Mouse (Mus musculus): Measurements from ENCODE around the gene Cntfr.
"Not testable (repeated sequence)": the region's sequence is repeated elsewhere in the genome, so short reads cannot be mapped to it uniquely, and the experiment has no call there.

Cntfr gene

GRCm38 (mm10) chr4:41696930-41697841 is at the start of gene Cntfr:
Gene Cntfr (minus strand): TSS chr4:41697089.
- not testable (repeated sequence) for DNase-seq (ENCODE audit: low spot score)

GRCm38 (mm10) chr4:41745021-41745420 is 48.1 kb upstream of the Cntfr start:
- DNase-seq (ENCODE audit: low spot score), result no peak

- no peak for DNase-seq (ENCODE audit: low spot score)
These were observed 47.2 kb upstream of the Cntfr start for GRCm38 (mm10) chr4:41744131-41744530.

- peak; percentile 63 for DNase-seq (ENCODE audit: low spot score)
These were observed 44.3 kb upstream of the Cntfr start for GRCm38 (mm10) chr4:41741158-41741560.

GRCm38 (mm10) chr4:41740380-41741157 is 43.7 kb upstream of the Cntfr start:
- DNase-seq (ENCODE audit: low spot score), result no peak

GRCm38 (mm10) chr4:41739260-41739659 is 42.4 kb upstream of the Cntfr start:
- no peak for DNase-seq (ENCODE audit: low spot score)

- DNase-seq (ENCODE audit: low spot score), result no peak
These were observed 41.3 kb upstream of the Cntfr start for GRCm38 (mm10) chr4:41738256-41738603.

- no peak for DNase-seq (ENCODE audit: low spot score)
These were observed 40.8 kb upstream of the Cntfr start for GRCm38 (mm10) chr4:41737602-41738255.

- no peak for DNase-seq (ENCODE audit: low spot score)
These were observed 34.3 kb upstream of the Cntfr start, which contains the start of gene Arid3c for GRCm38 (mm10) chr4:41731052-41731765. Gene Arid3c (minus strand): TSS chr4:41731142.

GRCm38 (mm10) chr4:41726826-41727621 is 30.1 kb upstream of the Cntfr start:
- DNase-seq (ENCODE audit: low spot score), result no peak

- no peak for DNase-seq (ENCODE audit: low spot score)
These were observed 26.0 kb upstream of the Cntfr start, which contains the start of gene Dctn3 for GRCm38 (mm10) chr4:41722918-41723351. Gene Dctn3 (minus strand): TSS chr4:41723170.

- no peak for DNase-seq (ENCODE audit: low spot score)
These were observed 19.9 kb upstream of the Cntfr start for GRCm38 (mm10) chr4:41716834-41717233.

GRCm38 (mm10) chr4:41715596-41715995 is 18.7 kb upstream of the Cntfr start:
- no peak for DNase-seq (ENCODE audit: low spot score)

- no peak for DNase-seq (ENCODE audit: low spot score)
These were observed 18.2 kb upstream of the Cntfr start for GRCm38 (mm10) chr4:41715082-41715481.

- no peak for DNase-seq (ENCODE audit: low spot score)
These were observed 17.4 kb upstream of the Cntfr start for GRCm38 (mm10) chr4:41714276-41714675.

- peak; percentile 42 for DNase-seq (ENCODE audit: low spot score)
These were observed 16.5 kb upstream of the Cntfr start, which contains the start of gene Rpp25l for GRCm38 (mm10) chr4:41713197-41714067. Gene Rpp25l (minus strand): TSS chr4:41713534.

- no peak for DNase-seq (ENCODE audit: low spot score)
These were observed 15.7 kb upstream of the Cntfr start for GRCm38 (mm10) chr4:41712421-41713196.

- no peak for DNase-seq (ENCODE audit: low spot score)
These were observed 15.0 kb upstream of the Cntfr start for GRCm38 (mm10) chr4:41711705-41712375.

All from urinary bladder, postnatal 10 days (tissue).